Mouse (Mus musculus) liver, embryonic 14.5 days (tissue): ENCODE results near the gene Chpf2.

Experiments
- CTCF ChIP-seq: IDR thresholded peaks from 2 replicates; pipeline ENCODE4 v1.5.1; 2016; ENCODE audit warnings: antibody characterized with exemption, low read depth, control low read depth
- EP300 ChIP-seq: IDR thresholded peaks from 2 replicates; pipeline ENCODE4 v1.6.1; 2016; ENCODE audit warnings: antibody characterized with exemption, low read depth

GRCm38 (mm10) chr5:24600236-24600635 lies 13.7 kb downstream of the Chpf2 start:
- TF ChIP-seq EP300 (no peak), CTCF (no peak)
